Mouse (Mus musculus) bone marrow, adult 2 months (tissue): ENCODE results near the gene Hpse2. TPM values are rescaled to one million over a fixed set of nuclear protein-coding genes. Genes with fewer than 3 reads are reported as not detected.

Experiments
- H3K27ac ChIP-seq: fragments of 200-500 bp; 2 replicates; pipeline ENCODE4 v1.5.1; 2012; ENCODE audit warnings: low read depth, mild to moderate bottlenecking, control low read depth, inconsistent platforms, low read length; ENCODE audit not compliant: control insufficient read depth, poor library complexity, insufficient read depth
- H3K4me1 ChIP-seq: fragments of 200-500 bp; 2 replicates; pipeline ENCODE4 v1.6.1; 2011; ENCODE audit warnings: low read length; ENCODE audit not compliant: control insufficient read depth, insufficient read depth
- H3K4me3 ChIP-seq: fragments of 200-500 bp; replicated peaks from 2 replicates; pipeline ENCODE3; 2011; ENCODE audit warnings: mild to moderate bottlenecking, low read depth, low read length, control low read depth; ENCODE audit not compliant: control insufficient read depth
- CTCF ChIP-seq: fragments of 200-500 bp; IDR thresholded peaks from 2 replicates; pipeline ENCODE4 v1.5.1; 2011; ENCODE audit warnings: low read length, control low read depth; ENCODE audit not compliant: control insufficient read depth, insufficient read depth
- POLR2A ChIP-seq: fragments of 200-500 bp; IDR thresholded peaks from 2 replicates; pipeline ENCODE4 v1.6.1; 2011; ENCODE audit warnings: low read depth, mild to moderate bottlenecking, control low read depth, low read length, borderline replicate concordance; ENCODE audit not compliant: control insufficient read depth
- WGBS: fragments of 180-500 bp; shearing (Covaris S2); methylation state at CpG from one replicate; pipeline ENCODE4 v1.1.7; 2018; 5-methylcytosine and 5-hydroxymethylcytosine counted together
- polyA plus RNA-seq: library from polyadenylated mRNA; stranded (reverse); fragments of >200 nt; gene quantifications from 2 replicates; pipeline ENCODE4 v1.2.4, GENCODE M21; 2011; ENCODE audit warnings: low replicate concordance; ENCODE audit not compliant: missing spikeins, insufficient read depth, insufficient read length

The Hpse2 gene
- polyA plus RNA-seq, 1 experiment, result not detected

DNA sequence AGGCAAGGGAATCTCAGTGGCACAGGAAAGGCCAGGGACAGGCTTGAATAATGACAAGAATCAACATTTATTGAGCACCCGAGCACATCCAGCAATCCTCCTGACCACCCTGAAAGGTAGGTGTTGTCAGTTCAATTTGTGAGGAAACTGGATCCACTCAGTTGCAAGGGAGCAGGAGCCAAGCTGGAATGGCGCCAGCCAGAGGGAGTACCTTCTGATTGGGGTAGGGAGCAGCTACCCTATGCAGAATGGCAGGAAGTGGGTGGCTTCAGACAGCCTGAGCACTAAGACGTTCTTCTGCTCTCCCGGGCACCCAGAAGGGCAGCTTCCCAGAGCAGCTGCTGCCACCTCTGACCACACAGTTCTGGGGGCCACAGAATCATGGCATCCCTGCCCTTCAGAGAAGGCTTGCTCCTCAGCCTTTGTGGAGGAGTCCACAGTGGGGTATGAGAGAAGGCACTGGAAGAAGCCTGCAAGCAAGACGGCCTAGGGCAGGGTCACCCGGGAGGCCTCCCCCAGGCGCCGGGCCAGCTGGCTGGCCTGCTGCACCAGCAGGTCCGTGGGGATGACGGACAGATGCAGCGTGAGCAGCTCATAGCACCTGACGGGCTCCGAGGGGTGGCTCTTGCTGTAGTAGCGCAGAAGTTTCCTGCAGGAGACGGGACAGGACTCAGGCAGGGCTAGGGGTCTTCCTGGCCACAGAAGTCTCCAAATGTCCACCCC, 632.8 kb downstream of the Hpse2 start:
- TF ChIP-seq POLR2A, result no peak
- no peak for TF ChIP-seq CTCF
- WGBS, result 48% methylated on average over 15 of the region's 15 CpGs
- H3K4me1 ChIP-seq, result peaks cover 4% of the 10 kb centered on the region; the same call in 1 of the 2 replicates
- H3K4me3 ChIP-seq, result no peak overlapping the region
- H3K27ac ChIP-seq, result peak overlapping the region; percentile 9; the same call in 1 of the 2 replicates

- Histone ChIP-seq H3K4me1 (peaks cover 4% of the 10 kb centered on the region; the same call in 1 of the 2 replicates), H3K27ac (peak overlapping the region; percentile 81), H3K4me3 (peak overlapping the region; percentile 4)
- TF ChIP-seq POLR2A (no peak), CTCF (no peak)
- WGBS, result 5% methylated on average over 11 of the region's 11 CpGs
Measured at GRCm38 (mm10) chr19:42753141-42753917, 634.8 kb downstream of the Hpse2 start.

- 24% methylated on average over 22 of the region's 22 CpGs for WGBS
- Histone ChIP-seq H3K4me1 (peaks cover 4% of the 10 kb centered on the region; the same call in 1 of the 2 replicates), H3K4me3 (peak within 1 kb of the TSS; percentile 61), H3K27ac (peak within 1 kb of the TSS; percentile 81)
- no peak for TF ChIP-seq CTCF
- no peak for TF ChIP-seq POLR2A
Measured at GRCm38 (mm10) chr19:42752363-42752931, 635.7 kb downstream of the Hpse2 start, which contains the start of gene Pyroxd2. Gene Pyroxd2 (minus strand): TSS chr19:42752775.

DNA sequence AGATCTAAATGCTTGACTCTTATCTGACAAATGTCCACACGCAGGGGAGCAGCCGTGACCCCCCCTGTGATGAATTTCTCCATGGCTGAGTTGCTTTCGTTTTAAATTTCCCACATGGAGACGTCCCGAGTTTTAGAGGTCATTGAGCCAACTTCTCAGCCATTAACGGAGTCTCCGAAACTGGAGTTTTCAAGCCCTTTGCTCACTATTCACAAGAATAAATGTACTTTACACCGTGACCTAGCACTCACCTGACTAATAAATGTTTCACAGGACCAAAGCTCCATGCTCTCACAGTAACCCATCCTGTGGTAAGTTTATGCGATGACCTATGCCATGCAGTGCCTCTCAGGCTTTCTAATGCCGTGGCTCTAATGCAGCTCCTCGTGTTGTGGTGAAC, 638.0 kb downstream of the Hpse2 start:
- H3K4me3 ChIP-seq, result no peak overlapping the region
- 86% methylated on average over 11 of the region's 11 CpGs for WGBS
- H3K4me1 ChIP-seq, result no peaks in the 10 kb centered on the region
- no peak overlapping the region for H3K27ac ChIP-seq
- TF ChIP-seq POLR2A, result no peak
- TF ChIP-seq CTCF, result no peak

DNA sequence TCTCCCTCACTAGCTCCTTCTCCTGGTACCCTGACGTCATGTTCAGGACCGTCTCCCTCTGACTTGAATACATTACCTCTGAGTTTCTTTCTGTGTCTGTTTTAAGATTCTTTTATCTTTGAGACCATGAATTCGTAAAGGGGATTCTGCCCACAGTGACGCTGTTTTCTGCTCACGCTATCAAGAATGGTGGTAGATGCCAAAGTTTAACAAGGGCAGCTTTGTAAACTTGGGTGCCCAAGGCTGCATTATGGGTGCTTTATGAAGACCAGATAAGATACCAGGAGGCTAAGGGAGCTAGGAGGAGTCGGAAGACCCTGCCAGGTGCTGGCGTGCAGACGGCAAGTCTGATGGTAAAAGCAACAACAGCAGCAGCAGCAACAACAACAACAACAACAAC, 641.5 kb downstream of the Hpse2 start:
- TF ChIP-seq POLR2A, result no peak
- TF ChIP-seq CTCF, result no peak
- WGBS, result 70% methylated on average over 8 of the region's 8 CpGs
- Histone ChIP-seq H3K27ac (no peak overlapping the region), H3K4me3 (no peak overlapping the region), H3K4me1 (peaks cover 1% of the 10 kb centered on the region; the same call in 1 of the 2 replicates)

DNA sequence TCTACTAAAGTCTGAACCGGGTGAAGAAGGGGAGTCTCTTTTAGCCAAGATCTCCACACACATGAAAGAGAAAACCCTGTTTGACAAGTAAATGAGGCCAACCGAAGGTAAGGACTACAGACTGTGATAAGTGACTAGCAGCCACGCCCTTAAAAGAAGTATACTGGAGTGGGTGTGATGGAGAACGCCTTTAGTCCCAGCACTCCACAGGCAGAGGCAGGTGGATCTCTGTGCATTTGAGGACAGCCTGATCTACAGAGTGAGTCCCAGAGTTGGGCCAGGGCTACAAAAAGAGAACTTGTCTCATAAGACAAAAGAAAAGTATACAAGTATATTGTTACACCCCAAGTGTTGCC, 642.3 kb downstream of the Hpse2 start:
- 64% methylated on average over 4 of the region's 4 CpGs for WGBS
- Histone ChIP-seq H3K4me1 (peaks cover 1% of the 10 kb centered on the region; the same call in 1 of the 2 replicates), H3K27ac (0 out of 2 replicates have a peak overlapping the region, but pooled peaks have one; percentile 13), H3K4me3 (no peak overlapping the region)
- no peak for TF ChIP-seq POLR2A
- no peak for TF ChIP-seq CTCF

GRCm38 (mm10) chr19:42745084-42745868, 642.9 kb downstream of the Hpse2 start:
- H3K4me1 ChIP-seq, result peaks cover 1% of the 10 kb centered on the region; the same call in 1 of the 2 replicates
- H3K27ac ChIP-seq, result peak overlapping the region; percentile 13; the same call in 1 of the 2 replicates
- 42% methylated on average over 9 of the region's 9 CpGs for WGBS
- no peak for TF ChIP-seq POLR2A
- no peak overlapping the region for H3K4me3 ChIP-seq
